Mouse (Mus musculus): ENCODE data around the gene Aamp. TPM values are rescaled to one million over a fixed set of nuclear protein-coding genes. Genes with fewer than 3 reads are reported as not detected.
"Not testable (repeated sequence)": the region's sequence is repeated elsewhere in the genome, so short reads cannot be mapped to it uniquely, and the experiment has no call there.

Aamp gene
- 100 to 1,000 TPM; 138 to 159 (median 148) TPM for total RNA-seq (2022)

DNA sequence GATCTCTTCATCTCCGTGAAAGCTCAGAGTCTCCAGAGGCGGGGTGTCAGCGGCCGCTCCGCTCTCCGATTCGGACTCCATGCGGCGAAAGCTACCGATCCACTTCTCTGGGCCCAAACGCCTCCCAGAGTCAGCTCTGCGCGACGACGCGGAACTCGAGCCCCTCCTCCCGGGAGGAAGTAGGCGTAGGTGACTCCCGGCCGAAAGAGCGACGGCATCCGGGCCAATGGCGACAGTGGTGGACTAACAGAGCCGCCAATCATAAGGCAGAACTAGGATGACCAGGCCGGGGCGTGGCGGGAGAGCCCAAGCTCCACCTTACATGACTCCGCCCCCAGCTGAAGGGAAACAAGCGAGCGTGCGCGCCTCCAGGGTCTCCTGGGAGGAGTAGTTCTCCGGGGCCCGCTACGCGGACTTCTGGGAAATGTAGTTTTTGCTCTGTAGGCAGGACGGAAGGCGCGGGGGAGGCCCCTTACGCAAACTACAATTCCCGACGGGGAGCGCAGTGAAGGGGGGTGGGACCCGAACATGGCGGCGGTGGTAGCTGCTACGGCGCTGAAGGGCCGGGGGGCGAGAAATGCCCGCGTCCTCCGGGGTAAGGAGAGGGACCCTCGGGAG lies at the start of gene Aamp, which contains the start of gene Pnkd:
Gene Aamp, minus strand, starts transcription at position 196 of the 618 bp plus-strand sequence.
Gene Pnkd, plus strand, starts transcription at position 388 of the 618 bp plus-strand sequence.
- DNase-seq (ENCODE audit: low spot score in 2 of 2) = peak; percentile 93 to 100

DNA sequence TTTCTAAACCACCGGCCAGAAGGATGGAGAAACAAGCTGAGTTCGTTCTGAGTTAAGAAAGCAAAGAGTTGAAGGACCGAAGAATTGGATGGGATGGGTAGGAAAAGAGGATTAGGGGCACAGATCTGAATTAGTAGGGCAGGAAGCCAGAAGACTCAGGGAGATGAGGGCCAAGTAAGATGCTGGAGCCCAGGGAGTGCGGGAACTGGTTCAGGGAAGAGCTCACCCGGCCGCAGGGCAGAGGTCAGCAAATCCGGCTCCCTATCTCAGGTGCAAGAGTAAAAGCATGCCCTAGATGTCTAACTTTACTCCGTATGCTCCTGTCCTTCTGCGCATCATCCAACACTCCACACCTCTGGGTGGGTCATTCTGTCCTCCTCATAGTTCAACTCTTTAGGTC lies 48.4 kb upstream of the Aamp start:
- DNase-seq (ENCODE audit: low spot score in 2 of 2) = peak in 1 of 2 experiments; percentile 15

DNA sequence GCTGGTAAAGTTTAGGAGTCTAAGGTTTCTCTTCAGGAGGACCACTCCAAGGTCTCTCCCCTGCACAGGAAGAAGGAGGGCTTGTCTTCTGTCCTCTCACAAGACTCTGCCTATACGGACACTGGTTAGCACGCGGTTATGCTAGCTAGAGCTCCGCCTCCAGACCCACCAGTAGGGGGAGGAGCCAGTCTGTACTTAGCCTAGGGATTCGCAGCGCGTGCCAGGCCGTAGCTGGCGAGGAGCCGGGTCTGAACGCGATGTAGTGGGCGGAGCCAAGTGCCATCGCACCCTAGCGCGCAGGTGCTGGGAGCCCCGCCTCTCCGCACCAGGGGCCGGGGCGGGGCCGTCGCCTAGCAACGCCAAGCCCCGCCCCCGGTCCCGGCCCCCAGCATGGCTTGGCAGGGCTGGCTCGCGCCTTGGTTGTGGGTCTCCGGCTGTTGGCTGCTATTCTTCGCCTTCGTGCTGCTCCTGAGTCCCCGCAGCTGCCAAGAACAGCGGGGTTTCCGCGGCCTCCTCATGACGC lies 47.8 kb upstream of the Aamp start:
- peak; percentile 90 to 96 for DNase-seq (ENCODE audit: low spot score in 2 of 2)

DNA sequence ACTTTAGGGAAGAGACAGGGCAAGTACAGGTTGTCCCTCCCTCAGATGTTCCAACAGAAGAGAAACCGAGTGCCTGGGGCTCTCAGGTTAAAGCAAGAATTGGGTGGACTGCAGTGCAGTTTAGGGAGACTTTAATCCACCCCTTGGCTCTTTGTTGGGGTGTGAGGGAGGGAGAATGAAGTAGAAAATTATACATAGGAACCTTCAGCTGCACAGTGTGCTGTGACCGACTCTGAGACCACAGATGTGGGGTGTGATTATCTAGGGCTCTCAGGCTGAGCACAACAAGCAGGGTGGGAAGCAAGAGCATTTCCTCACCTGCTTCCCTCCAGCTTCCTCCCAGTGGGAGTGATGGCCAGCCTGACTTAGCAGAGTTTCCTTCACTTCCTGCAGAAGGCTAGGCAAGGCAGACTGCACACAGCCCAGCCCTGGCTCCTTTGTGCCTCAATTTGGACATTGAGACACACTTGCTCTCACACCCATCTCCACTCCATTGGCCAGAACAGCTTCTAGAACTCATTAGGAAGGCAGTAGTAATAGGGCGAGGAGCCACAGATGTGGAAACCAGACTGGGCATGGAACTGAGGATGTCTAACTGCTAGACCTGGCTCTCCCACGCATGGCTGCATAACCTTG lies 46.6 kb upstream of the Aamp start:
- no peak for DNase-seq (ENCODE audit: low spot score in 2 of 2)

DNA sequence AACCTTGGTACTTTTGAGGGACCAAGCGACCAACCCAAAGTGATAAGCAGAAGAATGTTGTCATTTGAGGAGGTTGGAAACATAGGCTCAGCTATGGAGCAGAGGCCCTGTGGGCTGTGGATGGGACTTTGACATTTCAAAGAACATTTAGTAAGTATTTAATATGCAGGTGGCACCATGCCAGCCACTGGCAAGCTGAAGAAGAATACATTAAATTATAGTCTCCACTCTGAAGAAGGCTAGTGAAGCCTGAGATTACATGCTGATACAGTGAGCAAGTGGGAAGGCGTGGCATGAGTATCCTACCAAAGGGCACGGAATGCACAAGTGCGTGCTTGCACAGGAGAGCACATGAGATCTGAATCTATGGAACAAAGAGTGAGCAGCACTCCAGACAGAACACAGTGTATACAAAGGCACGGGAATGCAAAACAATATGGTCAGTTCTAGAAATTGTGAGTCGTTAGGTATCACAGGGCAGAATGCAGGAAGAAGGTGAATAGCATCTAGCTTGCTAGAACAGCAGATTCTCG lies 45.4 kb upstream of the Aamp start:
- no peak for DNase-seq (ENCODE audit: low spot score in 2 of 2)

DNA sequence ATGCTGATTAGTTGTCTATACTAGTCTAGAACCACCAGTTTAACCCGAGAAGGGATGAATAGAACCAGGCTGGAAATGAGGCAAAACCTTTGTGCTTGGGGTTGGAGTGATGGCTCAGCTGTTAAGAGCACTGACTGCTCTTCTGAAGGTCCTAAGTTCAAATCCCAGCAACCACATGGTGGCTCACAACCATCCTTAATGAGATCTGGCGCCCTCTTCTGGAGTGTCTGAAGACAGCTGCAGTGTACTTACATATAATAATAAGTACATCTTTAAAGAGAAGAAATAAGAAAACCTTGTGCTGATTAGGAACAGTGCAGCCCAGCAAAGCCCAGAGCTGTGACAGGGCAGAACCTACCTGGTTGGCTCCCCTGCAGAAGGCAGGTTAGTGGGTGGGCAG lies 42.4 kb upstream of the Aamp start:
- not testable (repeated sequence) for DNase-seq (ENCODE audit: low spot score in 2 of 2)

DNA sequence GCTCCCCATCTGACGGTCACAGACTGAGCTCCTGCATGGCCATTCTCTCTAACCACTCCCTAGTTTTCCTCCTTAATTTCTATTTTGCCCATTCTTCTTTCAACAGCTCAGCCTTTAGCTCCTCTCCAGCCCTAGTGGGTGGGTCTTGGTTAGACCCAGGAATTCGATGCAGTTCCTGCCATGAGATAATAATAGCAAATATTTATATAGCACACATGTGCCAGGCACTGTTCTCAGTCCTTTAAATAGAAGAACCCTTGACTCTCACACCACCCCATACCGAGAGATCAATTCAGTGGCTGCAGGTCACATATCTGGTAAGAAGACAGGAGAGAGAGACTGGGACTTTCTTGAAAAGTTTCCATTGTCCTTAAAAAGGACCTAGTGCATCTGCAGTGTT lies 36.9 kb upstream of the Aamp start:
- DNase-seq (ENCODE audit: low spot score in 2 of 2) = no peak

DNA sequence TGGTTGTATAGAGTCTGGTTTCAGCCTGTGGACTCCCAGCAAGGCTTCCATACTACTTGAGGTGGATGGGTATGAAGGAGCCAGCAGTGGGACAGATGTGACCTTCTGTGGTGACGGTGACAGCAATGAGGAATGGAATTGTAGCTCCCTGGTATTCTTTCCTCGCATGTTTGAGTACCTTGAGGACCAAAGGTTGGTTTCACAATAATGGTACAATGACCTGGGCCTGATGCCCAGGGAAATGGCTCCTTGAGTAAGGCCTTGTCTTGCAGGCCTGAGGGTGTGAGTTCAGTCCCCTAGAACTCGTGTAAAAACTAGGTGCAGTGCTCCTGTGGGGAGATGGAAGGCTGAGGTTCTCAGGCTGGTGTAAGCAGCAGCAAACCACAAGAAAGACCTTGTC lies 34.2 kb upstream of the Aamp start:
- DNase-seq (ENCODE audit: low spot score in 2 of 2) = no peak

DNA sequence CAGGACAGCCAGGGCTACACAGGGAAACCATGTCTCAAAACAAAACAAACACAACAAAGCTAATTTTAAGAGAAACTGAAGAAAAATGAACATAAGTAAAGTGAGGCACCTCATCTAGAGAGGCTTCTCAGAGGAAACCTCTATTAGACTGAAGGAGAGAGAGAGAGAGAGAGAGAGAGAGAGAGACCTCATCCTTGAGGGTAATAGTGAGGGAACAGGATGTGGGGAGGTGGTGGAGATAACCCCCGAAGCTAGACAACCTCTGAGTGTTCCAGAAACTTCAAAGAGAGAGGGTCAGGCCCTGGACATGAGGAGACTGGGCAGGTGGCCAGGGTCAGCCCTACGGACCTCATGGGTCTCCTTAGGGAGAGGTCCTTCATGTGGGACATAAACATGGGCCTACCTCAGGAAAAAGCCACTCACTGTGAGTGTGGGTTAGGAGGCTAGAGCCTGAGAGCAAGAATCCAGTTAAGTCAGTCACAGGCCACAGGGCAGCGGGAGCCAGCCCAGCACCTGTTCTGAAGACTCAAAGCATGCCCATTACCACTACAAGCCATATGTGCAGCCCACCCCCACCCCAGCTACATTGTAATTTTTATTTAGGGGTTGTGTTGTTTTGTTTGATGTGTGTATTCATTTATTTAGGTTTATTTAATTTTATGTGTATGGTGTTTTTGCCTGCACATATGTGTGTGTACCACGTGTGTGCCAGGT lies 31.7 kb upstream of the Aamp start:
- no peak for DNase-seq (ENCODE audit: low spot score in 2 of 2)

DNA sequence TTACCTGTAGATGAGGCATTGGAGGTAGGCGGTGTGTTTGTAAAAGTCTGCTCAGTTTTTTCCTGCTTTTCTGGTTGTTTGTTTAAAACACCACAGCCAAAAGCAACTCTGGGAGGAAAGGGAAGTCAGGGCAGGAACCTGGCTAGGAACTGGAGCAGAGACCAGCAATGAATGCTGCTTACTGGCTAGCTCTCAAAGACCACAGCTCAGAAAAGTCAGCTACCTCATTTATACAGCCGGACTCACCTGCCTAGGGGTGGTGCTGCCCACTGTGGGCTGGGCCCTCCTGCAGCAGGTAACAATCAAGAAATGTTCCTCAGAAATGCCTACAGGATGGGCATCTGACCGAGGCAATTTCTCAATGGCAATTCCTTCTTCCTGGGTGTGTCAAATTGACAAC lies 30.3 kb upstream of the Aamp start:
- no peak for DNase-seq (ENCODE audit: low spot score in 2 of 2)

DNA sequence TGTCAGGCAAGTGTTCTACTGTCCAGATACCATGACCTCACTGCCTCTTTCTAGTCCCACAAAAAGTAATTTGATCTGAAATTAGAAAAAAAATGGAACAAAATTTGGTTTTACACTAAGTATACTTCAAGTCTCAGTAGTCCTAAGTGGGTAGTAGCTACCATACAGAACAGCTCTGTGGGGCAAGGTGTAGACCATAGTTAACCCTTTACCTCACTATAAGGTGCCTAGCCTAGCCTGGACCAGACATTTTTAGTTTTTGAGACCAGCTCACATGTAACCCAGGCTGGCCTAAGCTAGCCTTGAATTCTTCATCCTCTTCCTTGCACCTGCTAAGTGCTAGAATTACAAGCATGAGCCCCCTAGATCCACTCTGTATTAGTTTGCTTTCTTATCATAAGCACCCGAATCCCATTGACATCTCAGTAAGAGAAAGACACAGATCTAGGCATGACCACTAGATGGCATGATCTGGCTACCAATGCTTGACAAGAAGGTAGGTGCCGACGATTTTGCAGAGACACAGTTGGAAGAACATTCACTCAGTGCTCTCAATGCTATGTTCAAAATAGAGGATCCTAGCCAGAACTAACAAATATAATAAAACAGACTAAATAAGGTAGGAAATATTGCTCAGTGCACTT lies 28.6 kb upstream of the Aamp start:
- DNase-seq (ENCODE audit: low spot score in 2 of 2) = no peak

DNA sequence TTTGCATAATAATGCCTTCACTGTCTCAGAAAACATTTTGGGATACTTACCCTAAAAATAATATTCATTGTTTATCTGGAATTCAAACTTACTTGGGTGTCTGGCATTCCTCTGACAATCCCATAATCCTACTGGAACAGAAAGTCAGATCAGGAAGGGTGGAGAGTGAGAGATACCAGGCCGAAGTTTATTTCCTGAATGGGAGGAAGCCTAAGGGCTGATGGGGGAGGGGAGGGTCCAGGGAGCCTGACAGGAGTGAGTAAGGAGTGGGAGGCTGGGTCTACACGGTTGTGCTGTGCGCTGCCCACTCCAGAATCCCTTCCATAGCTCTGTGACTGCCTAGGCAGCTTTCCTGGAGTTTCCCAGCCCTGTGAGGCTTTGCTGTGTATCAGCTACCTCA lies 25.2 kb upstream of the Aamp start:
- no peak for DNase-seq (ENCODE audit: low spot score in 2 of 2)

DNA sequence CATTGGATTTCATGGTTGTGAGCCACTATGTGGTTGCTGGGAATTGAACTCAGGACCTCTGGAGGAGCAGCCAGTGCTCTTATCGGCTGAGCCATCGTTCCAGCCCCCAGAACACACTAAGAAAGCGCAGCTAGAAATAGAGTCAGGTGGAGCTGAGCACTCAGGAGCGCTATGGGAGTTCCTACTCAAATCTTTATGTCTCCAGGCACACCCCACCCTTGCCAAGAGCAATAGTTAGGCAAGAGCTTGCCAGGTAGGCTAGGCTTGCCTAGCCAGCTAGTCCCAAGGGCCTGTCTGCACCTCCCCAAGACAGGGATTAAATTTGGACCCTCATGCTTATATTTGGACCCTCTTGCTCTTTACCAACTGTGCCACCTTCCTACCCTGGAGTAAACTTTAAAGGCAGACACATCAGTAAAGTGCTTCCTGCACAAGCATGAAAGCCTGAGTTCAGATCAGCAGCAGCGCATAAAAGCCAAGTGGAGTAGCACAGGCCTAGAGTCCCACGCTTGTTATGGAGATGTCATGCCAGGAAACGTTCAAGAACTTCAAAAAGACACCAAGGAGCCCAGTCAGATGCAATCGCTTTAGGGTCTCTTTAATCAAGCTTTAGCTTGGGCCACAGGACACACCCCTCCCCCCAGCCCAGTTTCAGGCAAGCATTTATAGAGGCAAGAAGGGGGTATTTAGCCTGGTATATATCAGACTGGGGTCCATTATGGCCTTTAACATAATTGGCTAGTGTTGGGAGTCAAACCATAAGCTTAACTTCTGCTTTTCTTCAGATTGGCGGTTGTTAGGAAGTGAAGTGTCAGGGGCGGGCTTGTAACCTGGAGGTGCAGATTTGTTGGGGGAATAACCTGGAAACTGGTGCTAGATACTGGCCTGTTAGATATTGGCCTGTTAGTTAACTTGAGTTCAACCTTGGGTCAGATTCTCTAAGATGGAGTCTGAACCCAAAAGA lies 23.7 kb upstream of the Aamp start:
- no peak for DNase-seq (ENCODE audit: low spot score in 2 of 2)

DNA sequence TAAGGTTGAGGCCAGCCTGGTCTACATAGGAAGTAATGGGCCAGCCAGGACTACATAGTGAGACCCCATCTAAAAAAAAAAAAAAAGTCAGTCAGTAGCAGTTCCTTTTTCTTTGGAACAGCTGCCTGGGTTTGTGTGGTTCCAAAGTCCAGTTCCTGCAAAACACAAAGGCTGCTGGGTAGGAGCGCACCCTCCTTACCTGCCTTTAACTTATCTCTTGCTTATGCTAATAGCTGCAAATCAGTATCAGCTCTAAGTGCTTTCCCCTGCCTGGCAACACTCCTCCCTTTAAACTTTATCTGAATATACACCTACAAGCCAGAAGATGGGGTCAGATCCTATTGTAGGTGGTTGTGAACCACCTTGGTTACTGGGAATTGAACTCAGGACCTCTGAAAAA lies 22.6 kb upstream of the Aamp start:
- DNase-seq (ENCODE audit: low spot score in 2 of 2) = no peak

DNA sequence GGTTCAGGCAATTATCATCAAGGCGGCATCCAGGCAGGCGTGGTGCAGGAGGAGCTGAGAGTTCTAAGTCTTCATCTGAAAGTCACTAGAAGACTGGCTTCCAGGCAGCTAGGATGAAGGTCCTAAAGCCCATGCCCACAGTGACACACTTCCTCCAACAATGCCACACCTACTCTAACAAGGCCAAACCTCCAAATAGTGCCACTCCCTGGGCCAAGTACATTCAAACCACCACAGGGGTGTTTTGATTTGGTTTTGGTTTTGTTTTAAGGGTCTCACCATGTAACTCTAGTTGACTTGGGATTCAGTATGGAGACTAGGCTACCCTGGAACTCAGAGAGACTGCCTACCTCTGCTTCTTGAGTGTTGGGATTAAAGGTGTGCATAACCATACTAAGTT lies 21.0 kb upstream of the Aamp start, which contains the start of gene Tmbim1:
Gene Tmbim1, minus strand, starts transcription at position 101 of the 400 bp plus-strand sequence.
- no peak for DNase-seq (ENCODE audit: low spot score in 2 of 2)

DNA sequence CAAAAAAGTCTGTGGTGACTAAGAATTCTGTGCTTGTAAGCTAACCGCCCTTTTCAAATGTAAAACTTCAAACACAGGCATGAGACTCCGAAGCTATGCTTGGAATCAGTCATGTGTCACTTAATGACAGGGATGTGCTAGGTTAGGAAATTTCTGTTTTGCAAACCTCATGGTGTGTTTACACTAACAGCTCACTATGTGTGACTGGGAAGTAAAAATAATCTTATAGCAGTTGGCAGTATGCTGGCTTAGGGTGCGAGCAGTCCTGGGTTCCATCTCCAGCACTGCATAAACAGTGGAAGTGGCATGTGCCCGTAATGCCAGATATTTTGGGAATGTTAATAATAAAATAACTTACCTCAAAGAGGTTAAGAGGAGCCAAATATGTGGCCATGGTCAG lies 20.4 kb upstream of the Aamp start:
- DNase-seq (ENCODE audit: low spot score in 2 of 2) = no peak

DNA sequence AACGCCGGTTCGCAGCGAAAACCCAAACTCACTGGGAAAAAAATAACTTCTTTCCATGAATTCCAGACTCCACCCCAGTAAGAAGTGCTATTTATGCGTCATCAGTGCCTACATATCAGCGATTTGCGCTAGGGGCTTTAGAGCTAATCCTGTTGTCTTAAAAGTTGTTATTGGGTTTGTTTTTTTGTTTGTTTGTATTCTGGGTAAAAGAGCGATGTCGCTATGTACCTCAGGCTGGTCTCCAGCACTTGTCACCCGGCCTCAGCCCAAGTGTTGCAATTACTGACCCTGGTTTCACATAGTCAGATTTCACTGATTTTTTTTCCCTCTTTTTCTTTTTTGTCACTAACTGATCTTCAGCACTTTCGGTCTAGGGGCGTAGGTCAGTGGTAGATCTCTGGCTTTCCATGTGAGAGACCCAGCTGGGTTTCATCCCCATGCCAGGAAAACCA lies 19.8 kb upstream of the Aamp start:
- DNase-seq (ENCODE audit: low spot score in 2 of 2) = no peak

DNA sequence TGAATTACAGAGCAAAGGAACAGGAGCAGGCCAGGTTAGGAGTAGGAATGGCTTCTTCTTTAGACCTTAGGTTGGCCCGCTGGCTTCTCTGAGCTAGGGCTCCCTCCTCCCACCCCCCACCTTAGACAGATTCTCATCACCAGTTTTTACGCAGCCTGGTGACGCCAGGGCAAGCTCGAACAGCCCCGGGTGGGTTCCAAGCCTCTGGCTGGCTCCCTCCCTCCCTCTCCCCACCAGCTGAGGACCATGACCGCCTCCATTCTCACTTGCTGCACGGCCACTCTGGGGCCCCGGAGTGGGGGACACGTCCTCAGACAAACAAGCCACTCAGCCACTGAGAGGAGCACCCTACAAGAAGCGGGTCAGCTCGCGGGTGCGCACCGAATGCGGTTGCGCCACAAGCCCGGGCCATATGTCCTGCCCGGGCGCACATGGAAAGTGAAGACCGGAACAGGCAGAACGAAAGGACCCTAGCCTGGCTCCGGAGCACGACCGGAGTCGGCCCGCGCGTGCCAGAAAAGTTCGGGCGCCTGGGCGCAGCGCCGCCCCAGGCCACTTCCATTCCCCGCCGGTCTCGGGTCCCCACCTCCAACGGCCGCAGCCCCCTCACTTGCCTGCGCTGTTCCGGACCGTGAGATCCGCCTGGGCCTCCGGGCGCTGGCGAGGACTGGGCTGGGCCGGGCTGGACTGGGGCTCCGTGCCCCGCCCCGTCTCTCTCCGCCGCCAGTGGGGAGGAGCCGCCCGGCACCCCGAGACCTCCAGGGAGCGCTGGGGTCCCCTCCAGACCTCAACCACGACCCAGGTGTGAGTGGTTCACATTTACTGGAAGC lies 19.2 kb upstream of the Aamp start:
- DNase-seq (ENCODE audit: low spot score in 2 of 2) = no peak

DNA sequence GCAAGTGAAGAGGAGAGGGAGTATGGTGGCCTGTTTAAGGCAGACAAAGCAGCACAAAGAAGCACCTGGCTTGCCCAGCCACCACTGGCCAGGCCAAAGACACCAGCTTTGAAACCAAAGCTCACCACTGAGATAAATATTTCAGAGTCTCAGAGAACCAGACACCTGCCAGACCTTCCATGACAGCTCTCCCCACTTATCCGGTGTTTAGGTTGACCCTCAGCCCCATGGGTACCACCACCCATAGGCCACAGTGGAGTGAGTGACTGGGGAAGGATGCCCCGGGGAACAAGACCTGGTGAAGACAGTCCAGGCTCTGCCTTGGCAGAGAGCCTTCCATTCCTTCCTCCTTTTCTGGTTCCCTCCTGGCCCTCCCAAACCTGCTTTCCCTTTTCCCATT lies 18.3 kb upstream of the Aamp start:
- DNase-seq (ENCODE audit: low spot score in 2 of 2) = no peak
